Mouse (Mus musculus) CH12.LX (cell line): ENCODE measurements around the gene Dicer1.

Experiments used
- CTCF ChIP-seq, 2 experiments: IDR thresholded peaks in 1 of 2; conservative IDR thresholded peaks in 1 of 2; 2 replicates each; pipeline ENCODE4 v1.5.1; 2011 to 2012; ENCODE audit warnings: low read depth in 2 of 2, low read length in 2 of 2, improper control_type of control experiment in 1 of 2, inconsistent platforms in 1 of 2, mild to moderate bottlenecking in 1 of 2, moderate library complexity in 1 of 2
- EP300 ChIP-seq: IDR thresholded peaks from 2 replicates; pipeline ENCODE4 v1.6.1; 2011; ENCODE audit warnings: low read length, improper control_type of control experiment
- ETS1 ChIP-seq: conservative IDR thresholded peaks from 2 replicates; pipeline ENCODE4 v1.6.1; 2012; ENCODE audit warnings: low read depth, mild to moderate bottlenecking, inconsistent platforms, low read length, improper control_type of control experiment, moderate library complexity
- MAFK ChIP-seq: IDR thresholded peaks from 2 replicates; pipeline ENCODE4 v1.6.1; 2011; ENCODE audit warnings: low read length, improper control_type of control experiment; ENCODE audit not compliant: insufficient replicate concordance
- MYC ChIP-seq: IDR thresholded peaks from 2 replicates; pipeline ENCODE4 v1.6.1; 2011; ENCODE audit warnings: low read depth, mild to moderate bottlenecking, improper control_type of control experiment, low read length
- POLR2AphosphoS2 ChIP-seq: IDR thresholded peaks from 2 replicates; pipeline ENCODE4 v1.6.1; 2011; ENCODE audit warnings: low read depth, low read length, improper control_type of control experiment
- SMC3 ChIP-seq: IDR thresholded peaks from 2 replicates; pipeline ENCODE4 v1.6.1; 2011; ENCODE audit warnings: low read depth, low read length, improper control_type of control experiment
- ZC3H11A ChIP-seq: IDR thresholded peaks from 2 replicates; pipeline ENCODE4 v1.6.1; 2012; ENCODE audit warnings: low read depth, mild to moderate bottlenecking, inconsistent platforms, low read length, improper control_type of control experiment
- ZMIZ1 ChIP-seq: IDR thresholded peaks from 2 replicates; pipeline ENCODE4 v1.6.1; 2012; ENCODE audit warnings: low read depth, mild to moderate bottlenecking, inconsistent platforms, low read length, improper control_type of control experiment

GRCm38 (mm10) chr12:104672976-104673375, 78.8 kb downstream of the Dicer1 start:
- TF ChIP-seq CTCF (conservative IDR thresholded peaks at IDR 0.05 in 1 of 2, IDR thresholded peaks at IDR 0.05 in 1 of 2; ENCODE audit: low read depth in 2 of 2, low read length in 2 of 2): no peak
- TF ChIP-seq EP300: no peak
- no peak for TF ChIP-seq MAFK
- TF ChIP-seq ZMIZ1: no peak
- no peak for TF ChIP-seq ETS1
- TF ChIP-seq ZC3H11A: no peak
- TF ChIP-seq POLR2AphosphoS2: no peak
- no peak for TF ChIP-seq SMC3
- TF ChIP-seq MYC: no peak
